Comparison of ENCODE assay signal across 11 mouse cellular contexts in the genomic region with DNA sequence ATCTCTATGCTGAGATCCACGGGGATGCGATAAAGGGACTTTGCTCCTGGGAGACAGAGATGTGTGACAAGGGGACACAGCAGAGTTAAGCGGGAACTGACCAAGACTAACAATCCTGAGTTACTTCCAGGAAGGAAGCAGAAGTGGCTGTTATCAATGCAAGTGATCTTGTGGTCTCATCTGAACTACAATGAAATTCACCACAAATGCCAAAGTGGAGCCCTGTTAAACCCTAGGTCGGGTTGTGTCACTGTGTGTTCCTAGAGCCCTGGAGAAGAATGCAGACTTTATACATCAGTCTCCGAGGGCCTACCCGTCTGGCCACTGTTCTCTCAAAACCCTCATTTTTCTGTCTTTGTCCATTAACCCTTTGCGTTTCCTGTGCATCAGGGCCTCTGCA. TPM values are rescaled to one million over a fixed set of nuclear protein-coding genes. Genes with fewer than 3 reads are reported as not detected.
DNase-seq lines count a peak whose midpoint lies in the region; ATAC-seq lines count a peak whose summit lies in the region.
"Had no signal": no experiment of that assay in that cellular context is flagged by ENCODE, and none has a peak within 500 bp of the region (broad histone marks: within the 10 kb centered on the region; RNA-seq: fewer than 3 reads in every experiment).

No protein-coding gene starts in this region.

- no peak overlapping the region for H3K4me2 ChIP-seq in forebrain, embryonic 16.5 days (ENCODE audit: low read length)
- no peak overlapping the region for H3K4me2 ChIP-seq in midbrain, embryonic 11.5 days
- H3K4me2 ChIP-seq in hindbrain, embryonic 14.5 days (replicated peaks) = peak overlapping the region; percentile 33
- no peak overlapping the region; the same call in 1 of the 2 replicates for H3K4me2 ChIP-seq in neural tube, embryonic 15.5 days
- H3K4me2 ChIP-seq: heart, embryonic 11.5 days had no signal

- H3K36me3 ChIP-seq in forebrain, embryonic 10.5 days (replicated peaks) = no peaks in the 10 kb centered on the region
- no peaks in the 10 kb centered on the region for H3K36me3 ChIP-seq in forebrain, embryonic 16.5 days (ENCODE audit: control insufficient read depth, insufficient read depth)
- no peaks in the 10 kb centered on the region for H3K36me3 ChIP-seq in midbrain, embryonic 10.5 days
- no peaks in the 10 kb centered on the region for H3K36me3 ChIP-seq in midbrain, embryonic 11.5 days (ENCODE audit: control insufficient read depth, insufficient read depth, low read length)
- no peaks in the 10 kb centered on the region for H3K36me3 ChIP-seq in hindbrain, embryonic 14.5 days (replicated peaks; ENCODE audit: control insufficient read depth, insufficient read depth)
- no peaks in the 10 kb centered on the region for H3K36me3 ChIP-seq in neural tube, embryonic 15.5 days

- 51% methylated on average over 7 of the region's 7 CpGs for WGBS in forebrain, embryonic 10.5 days
- WGBS in forebrain, embryonic 16.5 days = 23% methylated on average over 7 of the region's 7 CpGs
- WGBS in midbrain, embryonic 10.5 days = 62% methylated on average over 7 of the region's 7 CpGs
- WGBS in midbrain, embryonic 11.5 days = 60% methylated on average over 7 of the region's 7 CpGs
- 30% methylated on average over 7 of the region's 7 CpGs for WGBS in hindbrain, embryonic 14.5 days
- WGBS in neural tube, embryonic 15.5 days = 42% methylated on average over 7 of the region's 7 CpGs

- H3K9ac ChIP-seq in forebrain, embryonic 16.5 days (replicated peaks; ENCODE audit: low read depth, low read length) = no peak overlapping the region
- no peak overlapping the region for H3K9ac ChIP-seq in midbrain, embryonic 11.5 days (ENCODE audit: low read length)
- H3K9ac ChIP-seq in hindbrain, embryonic 14.5 days = peak overlapping the region; percentile 9
- no peak overlapping the region for H3K9ac ChIP-seq in neural tube, embryonic 15.5 days (replicated peaks)

- H3K4me1 ChIP-seq in forebrain, embryonic 10.5 days = peaks cover 34% of the 10 kb centered on the region
- H3K4me1 ChIP-seq in forebrain, embryonic 16.5 days (replicated peaks; ENCODE audit: control insufficient read depth, insufficient read depth, low read length) = peaks cover 21% of the 10 kb centered on the region
- peaks cover 24% of the 10 kb centered on the region for H3K4me1 ChIP-seq in midbrain, embryonic 10.5 days
- peaks cover 4% of the 10 kb centered on the region; the same call in 1 of the 2 replicates for H3K4me1 ChIP-seq in midbrain, embryonic 11.5 days (ENCODE audit: control insufficient read depth, insufficient read depth, low read length)
- H3K4me1 ChIP-seq in hindbrain, embryonic 14.5 days (replicated peaks; ENCODE audit: control insufficient read depth, insufficient read depth, low read length) = peaks cover 22% of the 10 kb centered on the region
- H3K4me1 ChIP-seq in neural tube, embryonic 15.5 days = peaks cover 22% of the 10 kb centered on the region

- H3K27ac ChIP-seq in forebrain, embryonic 10.5 days = no peak overlapping the region
- no peak overlapping the region for H3K27ac ChIP-seq in forebrain, embryonic 16.5 days (ENCODE audit: low read length)
- H3K27ac ChIP-seq in midbrain, embryonic 10.5 days (replicated peaks) = 0 out of 2 replicates have a peak overlapping the region, but pooled peaks have one; percentile 28
- H3K27ac ChIP-seq in midbrain, embryonic 11.5 days (ENCODE audit: low read depth, low read length) = no peak overlapping the region
- H3K27ac ChIP-seq in hindbrain, embryonic 14.5 days = peak overlapping the region; percentile 76
- no peak overlapping the region for H3K27ac ChIP-seq in neural tube, embryonic 15.5 days (replicated peaks)

- H3K9me3 ChIP-seq in forebrain, embryonic 10.5 days = no peaks in the 10 kb centered on the region
- H3K9me3 ChIP-seq in forebrain, embryonic 16.5 days (ENCODE audit: control insufficient read depth, low read length) = no peaks in the 10 kb centered on the region
- no peaks in the 10 kb centered on the region for H3K9me3 ChIP-seq in midbrain, embryonic 10.5 days (replicated peaks)
- no peaks in the 10 kb centered on the region for H3K9me3 ChIP-seq in midbrain, embryonic 11.5 days (ENCODE audit: control insufficient read depth, low read length)
- no peaks in the 10 kb centered on the region for H3K9me3 ChIP-seq in hindbrain, embryonic 14.5 days (ENCODE audit: control insufficient read depth, low read length)
- H3K9me3 ChIP-seq in neural tube, embryonic 15.5 days (replicated peaks) = no peaks in the 10 kb centered on the region

- no peak overlapping the region for H3K4me3 ChIP-seq in forebrain, embryonic 10.5 days
- no peak overlapping the region for H3K4me3 ChIP-seq in forebrain, embryonic 16.5 days (replicated peaks; ENCODE audit: low read length)
- no peak overlapping the region for H3K4me3 ChIP-seq in midbrain, embryonic 10.5 days
- no peak overlapping the region for H3K4me3 ChIP-seq in midbrain, embryonic 11.5 days (ENCODE audit: low read depth, low read length)
- H3K4me3 ChIP-seq in hindbrain, embryonic 14.5 days (replicated peaks; ENCODE audit: low read length) = no peak overlapping the region
- no peak overlapping the region for H3K4me3 ChIP-seq in neural tube, embryonic 15.5 days (replicated peaks)
- H3K4me3 ChIP-seq: myocyte had no signal

- intact Hi-C loops in gastrocnemius, postnatal 36 days (cut with DNase I) = no loop called here

- H3K27me3 ChIP-seq in forebrain, embryonic 10.5 days (ENCODE audit: poor library complexity, severe bottlenecking) = peaks cover 63% of the 10 kb centered on the region
- H3K27me3 ChIP-seq in forebrain, embryonic 16.5 days (replicated peaks; ENCODE audit: control insufficient read depth, insufficient read depth, low read length) = peaks cover 7% of the 10 kb centered on the region
- H3K27me3 ChIP-seq in midbrain, embryonic 10.5 days (ENCODE audit: low read depth, poor library complexity, severe bottlenecking) = peaks cover 7% of the 10 kb centered on the region; the same call in 1 of the 2 replicates
- no peaks in the 10 kb centered on the region for H3K27me3 ChIP-seq in midbrain, embryonic 11.5 days (ENCODE audit: control insufficient read depth, insufficient read depth, low read length)
- no peaks in the 10 kb centered on the region for H3K27me3 ChIP-seq in hindbrain, embryonic 14.5 days (ENCODE audit: control insufficient read depth, insufficient read depth, low read length)
- no peaks in the 10 kb centered on the region for H3K27me3 ChIP-seq in neural tube, embryonic 15.5 days (replicated peaks)

- DNase-seq in forebrain, embryonic 10.5 days (ENCODE audit: extremely low spot score, low spot score) = peak; percentile 15
- DNase-seq in midbrain, embryonic 10.5 days (ENCODE audit: low spot score) = no peak
- DNase-seq in midbrain, embryonic 11.5 days (ENCODE audit: low spot score, missing footprints) = no peak
- DNase-seq in hindbrain, embryonic 14.5 days (ENCODE audit: low spot score) = no peak
- no peak for DNase-seq in lung, adult 18-20 months
- DNase-seq in gastrocnemius, postnatal 36 days = no peak
- DNase-seq: lung, postnatal 14 days had no signal

- no peak; the same call in 1 of the 2 replicates for ATAC-seq in forebrain, embryonic 16.5 days
- no peak for ATAC-seq in midbrain, embryonic 11.5 days (ENCODE audit: low FRiP score)
- ATAC-seq in hindbrain, embryonic 14.5 days (ENCODE audit: low FRiP score) = no peak
- ATAC-seq in neural tube, embryonic 15.5 days (ENCODE audit: low FRiP score) = peak; percentile 9; the same call in 1 of the 2 replicates

RNA-seq across cellular contexts. Expression of gene Itgb6, which starts 8.0 kb away (rescaled TPM):
- polyA plus RNA-seq in forebrain, embryonic 10.5 days (2016; fragmentation: Nextera tagmentation; extraction: Ambion mirVana) = 0.33 and 1.3 TPM in 2 replicates
- not detected in 2 replicates for polyA plus RNA-seq in forebrain, embryonic 16.5 days (2015; fragmentation: Nextera tagmentation; extraction: Ambion mirVana)
- polyA plus RNA-seq in midbrain, embryonic 10.5 days (2016; fragmentation: Nextera tagmentation; extraction: Ambion mirVana) = 0.36 and 0.51 TPM in 2 replicates
- 0.28 and 0.40 TPM in 2 replicates for polyA plus RNA-seq in midbrain, embryonic 11.5 days (2014; fragmentation: Nextera tagmentation; extraction: Ambion mirVana)
- polyA plus RNA-seq in hindbrain, embryonic 14.5 days (2014; fragmentation: Nextera tagmentation; extraction: Ambion mirVana) = 0.20 TPM in 1 of 2 replicates, not detected in the other
- 0.31 and 0.84 TPM in 2 replicates for polyA plus RNA-seq in neural tube, embryonic 15.5 days (2015; fragmentation: Nextera tagmentation; extraction: Ambion mirVana)
- total RNA-seq in gastrocnemius, postnatal 36 days (2021) = 10 to 100 TPM; 20.3 to 21.7 TPM

Comparison
In these comparisons a context has a peak if more than half of its experiments do, and no peak if none do; other contexts are left out.
1. H3K27ac ChIP-seq: peak in midbrain, embryonic 10.5 days (single experiment) and hindbrain, embryonic 14.5 days (single experiment); none in forebrain, embryonic 10.5 days (single experiment), forebrain, embryonic 16.5 days (single experiment), midbrain, embryonic 11.5 days (single experiment) and neural tube, embryonic 15.5 days (single experiment).